Mouse (Mus musculus) T-helper 2 cell (primary cell): Measurements from ENCODE around the gene Lgmn.

Source experiments
- in situ Hi-C: fragments of 300-600 bp; cut with MboI, MseI; formaldehyde crosslinking; loops from one replicate; pipeline ENCODE4 v1.15.1; 2025; ENCODE audit warnings: high pct_unique_total_duplicates

Gene Lgmn

DNA sequence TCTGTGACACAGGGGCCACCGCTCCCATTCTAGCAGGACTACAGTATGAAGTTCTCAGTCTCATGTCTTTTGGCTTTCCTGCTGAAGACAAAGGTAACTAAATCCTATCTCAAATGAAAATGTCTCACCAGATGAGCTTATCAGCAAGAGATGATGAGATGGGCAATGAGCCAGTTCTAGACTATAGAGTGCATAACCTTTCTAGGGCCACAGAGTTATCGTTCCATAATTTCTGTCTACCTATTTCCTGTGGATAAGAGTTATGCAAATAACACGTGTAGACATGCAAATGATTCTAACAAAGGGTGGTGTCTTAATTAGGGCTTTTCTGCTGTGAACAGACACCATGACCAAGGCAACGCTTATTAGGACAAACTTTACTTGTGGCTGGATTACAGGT is 5.5 kb downstream of the Lgmn start:
- in situ Hi-C loops: no loop called here

DNA sequence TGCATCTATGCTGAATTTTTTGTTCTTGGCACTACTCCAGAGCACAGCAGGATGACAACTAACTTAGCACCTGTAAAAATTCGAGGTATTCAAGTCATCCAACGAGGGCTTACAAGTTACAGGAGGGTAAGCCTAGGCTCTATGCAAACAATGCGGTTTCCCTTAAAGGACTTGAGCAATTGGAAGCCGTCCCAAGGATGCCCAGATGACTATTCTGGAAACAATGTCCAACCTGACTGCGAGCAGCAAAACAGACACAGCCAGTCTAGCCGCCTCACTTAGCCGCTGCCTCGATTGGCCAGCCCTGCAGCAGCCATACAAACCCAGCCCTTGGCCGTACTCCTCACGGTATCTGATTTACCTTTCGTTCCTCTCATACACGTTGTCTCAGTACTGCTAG is 7.4 kb downstream of the Lgmn start:
- in situ Hi-C loops: no loop called here

DNA sequence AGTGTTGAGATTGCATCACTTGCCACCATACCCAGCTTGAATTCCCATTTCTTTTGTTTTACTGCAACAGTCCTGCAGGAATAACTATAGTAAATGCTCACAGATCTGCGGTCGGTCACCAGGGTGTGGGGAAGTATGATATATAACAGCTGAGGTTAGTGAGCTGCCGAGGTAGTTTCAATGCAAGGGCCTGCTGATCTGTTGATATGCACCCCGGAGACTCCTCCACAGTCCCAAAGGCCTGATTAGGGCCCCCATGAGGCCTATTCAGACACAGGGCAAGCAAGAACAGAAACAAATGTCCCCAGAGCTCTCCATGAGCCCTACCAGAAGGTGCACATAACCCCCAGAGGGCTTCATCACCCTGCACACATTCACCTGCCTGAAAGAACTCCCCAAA is 9.4 kb downstream of the Lgmn start:
- in situ Hi-C loops: no loop called here

DNA sequence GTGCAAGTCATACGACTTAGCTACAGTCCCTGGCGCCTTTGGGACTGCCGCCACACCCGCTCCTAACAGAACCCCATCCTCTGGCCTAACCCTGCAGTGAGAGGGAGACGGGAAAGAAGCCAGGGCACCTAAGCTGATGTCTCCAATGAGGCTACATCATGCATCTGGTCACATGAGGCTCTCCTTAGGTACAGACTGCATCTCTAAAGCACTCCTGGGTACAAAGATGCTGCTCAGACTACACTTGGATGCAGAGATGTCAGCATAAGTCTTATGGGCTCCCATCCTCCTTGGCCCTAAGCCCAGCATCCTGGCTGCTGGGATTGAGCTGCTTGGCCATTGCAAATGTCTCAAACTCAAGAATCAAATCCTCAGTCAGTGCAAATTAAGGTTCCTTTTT is 10.0 kb downstream of the Lgmn start:
- in situ Hi-C loops: no loop called here

DNA sequence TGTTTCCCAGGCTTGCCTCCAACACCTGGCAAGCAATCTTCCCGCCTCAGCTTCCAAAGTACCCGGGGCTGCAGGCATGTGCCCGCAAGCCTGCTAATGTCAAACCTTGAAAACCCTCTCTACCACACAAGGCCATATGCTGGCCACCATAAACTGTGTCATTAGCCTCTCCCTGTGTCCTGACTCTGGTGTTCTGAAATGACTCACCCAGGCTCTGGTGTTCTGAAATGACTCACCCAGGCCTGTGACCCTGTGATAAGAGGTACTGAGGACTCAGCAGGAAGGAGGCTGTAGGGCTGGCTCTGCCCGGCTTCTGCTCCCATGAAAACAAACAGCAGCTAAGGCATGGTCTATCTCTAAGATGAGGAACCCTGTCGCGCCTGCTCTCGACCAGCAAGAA is 13.3 kb downstream of the Lgmn start:
- in situ Hi-C loops: no loop called here

DNA sequence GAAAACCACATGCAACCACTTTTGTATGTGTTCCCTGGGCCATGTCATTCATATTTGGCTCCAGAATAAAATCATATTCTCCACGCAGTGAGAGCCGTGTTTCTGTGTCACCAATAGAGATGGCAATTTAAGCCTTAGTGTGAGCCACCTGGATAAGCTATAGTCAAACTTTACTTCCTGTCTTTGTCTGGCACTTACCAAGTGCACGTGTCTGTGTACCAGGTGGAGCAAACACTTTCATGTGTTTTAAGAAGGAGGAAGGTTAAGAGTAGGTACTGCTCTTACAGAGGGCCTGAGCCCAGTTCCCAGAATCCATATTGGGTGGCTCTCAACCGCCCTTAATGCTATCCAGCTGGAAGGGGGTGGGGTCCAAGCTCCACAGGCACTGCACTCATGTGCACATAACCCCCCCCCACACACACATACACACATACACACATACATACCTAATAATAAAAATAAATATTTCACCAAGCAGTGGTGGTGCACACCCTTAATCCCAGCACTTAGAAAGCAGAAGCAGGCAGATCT is 14.5 kb downstream of the Lgmn start:
- in situ Hi-C loops: no loop called here

DNA sequence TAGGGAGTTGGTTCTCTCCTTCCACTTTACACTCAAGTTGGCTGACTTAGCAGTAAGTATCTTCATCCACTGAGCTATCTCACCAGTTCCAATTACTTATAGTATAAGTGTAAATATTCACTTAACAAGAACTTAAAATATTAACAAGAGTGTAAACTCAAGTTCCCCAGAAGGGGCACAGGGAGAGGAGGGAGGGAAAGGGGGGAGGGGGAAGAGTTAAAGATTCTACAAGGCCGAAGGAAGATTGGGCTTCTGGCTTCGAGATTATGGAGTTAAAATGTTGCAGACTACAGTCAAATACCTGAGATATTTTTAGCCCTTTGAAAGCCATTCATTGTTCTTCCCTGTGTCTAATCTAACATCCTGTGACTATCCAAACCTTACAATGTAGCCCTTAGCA is 15.2 kb downstream of the Lgmn start:
- in situ Hi-C loops: no loop called here

DNA sequence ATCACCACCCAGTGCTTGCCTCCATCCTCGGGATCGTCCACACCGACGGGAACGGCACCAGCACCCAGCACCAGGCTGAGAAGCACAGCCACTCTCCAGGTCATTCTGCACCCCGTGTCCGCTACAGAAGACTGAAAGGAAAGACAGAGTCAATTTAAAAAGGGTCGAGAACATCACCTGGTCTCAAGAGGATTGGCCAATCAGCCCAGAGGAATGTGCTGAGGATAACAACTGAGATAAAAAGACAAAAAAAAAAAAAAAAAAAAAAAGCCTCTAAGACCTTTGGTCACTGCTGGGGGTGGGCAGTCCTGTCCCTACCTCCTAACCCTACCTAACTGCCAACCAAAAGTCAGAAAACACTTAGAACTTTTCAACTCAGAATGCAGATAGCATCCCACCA is 16.0 kb downstream of the Lgmn start:
- in situ Hi-C loops: no loop called here

DNA sequence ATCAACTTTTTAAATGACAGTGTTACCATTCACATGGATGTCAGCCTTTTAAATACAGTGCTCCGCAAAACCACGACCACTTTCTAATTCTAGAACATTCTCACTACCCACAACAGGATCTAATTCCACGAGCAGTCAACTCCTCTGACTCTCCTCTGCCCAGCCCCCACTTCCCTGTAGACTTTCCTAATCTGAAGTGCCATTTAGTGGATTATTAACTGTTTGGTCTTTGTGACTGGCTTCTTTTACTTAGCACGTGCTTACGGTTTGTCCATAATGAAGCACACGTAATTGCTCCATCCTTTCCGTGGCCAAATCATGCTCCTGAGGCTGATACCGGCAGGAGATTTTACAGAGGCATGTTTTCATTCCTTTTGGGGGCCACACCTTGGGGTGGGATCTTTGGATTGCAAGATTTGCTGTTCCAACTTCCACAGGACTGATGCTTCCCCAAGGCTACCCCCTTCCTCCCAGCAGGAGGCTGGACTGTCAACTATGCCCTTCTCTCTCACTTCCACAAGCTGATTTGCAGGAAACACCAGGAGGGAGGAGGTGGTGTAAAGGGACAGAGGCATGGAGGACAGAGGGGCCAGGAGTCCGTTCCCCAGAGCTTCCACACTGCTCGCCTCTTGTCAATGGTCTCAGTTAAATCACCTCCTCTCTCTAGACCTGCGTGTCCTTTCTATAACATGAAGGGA is 16.8 kb downstream of the Lgmn start:
- in situ Hi-C loops: no loop called here

DNA sequence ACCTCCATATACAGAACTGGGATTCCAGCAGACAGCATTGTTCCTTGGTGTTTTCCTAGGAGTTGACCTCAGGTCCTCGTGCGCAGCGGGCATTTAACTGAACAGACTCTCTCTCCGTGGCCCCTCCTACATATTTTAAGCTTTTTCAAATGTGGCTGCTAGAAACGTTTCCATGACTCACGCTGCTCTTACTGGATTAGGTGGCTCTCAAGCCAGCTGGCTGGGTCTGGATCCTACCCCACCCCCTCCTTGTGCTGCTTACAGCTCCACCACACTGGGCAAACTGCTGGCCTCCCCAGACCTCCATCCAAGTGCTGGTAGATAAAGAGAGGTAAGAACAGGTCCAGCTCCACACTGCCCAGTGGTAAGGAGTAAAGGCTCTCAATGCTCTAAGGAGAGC is 17.5 kb downstream of the Lgmn start:
- in situ Hi-C loops: no loop called here

DNA sequence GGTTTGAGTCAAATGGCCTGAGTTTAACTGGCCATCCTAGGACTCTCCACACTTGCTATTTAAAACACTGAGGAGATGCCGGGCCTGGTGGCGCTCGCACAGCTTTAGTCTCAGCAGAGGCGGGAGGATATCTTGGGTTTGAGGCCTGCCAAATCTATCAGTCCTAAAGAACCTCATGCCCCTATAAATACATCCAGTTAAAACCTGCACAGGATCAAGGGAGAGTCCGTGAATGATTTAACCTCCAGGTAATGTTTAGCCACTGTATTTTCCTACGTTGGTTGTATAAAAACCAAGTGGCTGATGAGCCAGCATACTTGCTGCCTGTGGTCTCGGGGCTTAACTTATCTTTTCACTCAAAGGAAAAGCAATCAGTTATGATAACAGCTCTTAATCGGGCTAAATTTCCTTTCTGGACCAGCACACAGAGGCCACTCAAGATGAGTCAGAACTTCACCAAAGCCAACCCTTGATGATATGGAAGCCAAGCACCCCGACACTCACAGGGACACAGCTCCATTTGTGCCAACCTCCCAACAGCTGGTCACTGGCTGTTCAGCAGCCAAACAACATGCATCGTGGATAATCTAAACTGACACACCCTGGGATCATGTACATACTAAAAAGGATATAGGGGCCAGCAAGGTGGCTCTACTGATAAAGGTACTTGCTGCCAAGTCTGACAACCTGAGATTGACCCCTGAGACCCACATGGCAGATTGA is 19.3 kb downstream of the Lgmn start:
- in situ Hi-C loops: no loop called here

DNA sequence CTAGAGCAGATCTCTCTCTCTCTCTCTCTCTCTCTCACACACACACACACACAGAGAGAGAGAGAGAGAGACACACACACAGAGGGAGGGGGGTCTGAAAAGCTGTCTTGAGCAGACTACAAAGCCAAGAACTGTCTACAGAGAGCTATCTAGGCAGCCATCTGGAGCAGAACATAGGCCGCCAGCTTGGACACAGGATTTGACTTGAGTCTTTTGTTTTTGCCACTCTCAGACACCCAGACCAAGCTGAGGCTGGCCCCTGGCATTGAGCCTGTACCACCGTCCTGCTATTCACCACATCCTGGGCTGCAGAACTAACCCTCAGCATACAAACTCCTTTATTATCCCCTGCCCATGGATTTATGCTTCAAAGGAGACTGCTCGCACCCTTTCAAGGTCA is 20.1 kb downstream of the Lgmn start:
- in situ Hi-C loops: no loop called here

DNA sequence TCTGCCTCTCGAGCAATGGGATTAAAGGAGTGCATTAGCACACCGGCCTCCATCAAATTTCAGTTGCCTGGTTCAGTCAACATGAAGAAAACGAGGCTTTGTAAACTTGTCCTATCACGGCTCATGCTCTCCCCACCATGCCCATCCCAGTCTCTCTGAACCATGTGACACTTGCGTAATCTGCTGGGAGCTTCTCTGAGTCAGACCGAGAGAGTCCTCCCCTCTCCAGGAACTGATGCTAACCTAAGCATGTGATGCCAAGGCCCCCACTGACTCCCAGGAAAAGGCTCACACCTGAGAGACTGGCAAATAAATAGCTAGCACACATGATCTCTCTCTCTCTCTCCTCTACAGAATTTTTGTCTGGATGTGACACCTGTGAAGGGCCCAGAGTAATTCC is 21.9 kb downstream of the Lgmn start:
- in situ Hi-C loops: no loop called here

DNA sequence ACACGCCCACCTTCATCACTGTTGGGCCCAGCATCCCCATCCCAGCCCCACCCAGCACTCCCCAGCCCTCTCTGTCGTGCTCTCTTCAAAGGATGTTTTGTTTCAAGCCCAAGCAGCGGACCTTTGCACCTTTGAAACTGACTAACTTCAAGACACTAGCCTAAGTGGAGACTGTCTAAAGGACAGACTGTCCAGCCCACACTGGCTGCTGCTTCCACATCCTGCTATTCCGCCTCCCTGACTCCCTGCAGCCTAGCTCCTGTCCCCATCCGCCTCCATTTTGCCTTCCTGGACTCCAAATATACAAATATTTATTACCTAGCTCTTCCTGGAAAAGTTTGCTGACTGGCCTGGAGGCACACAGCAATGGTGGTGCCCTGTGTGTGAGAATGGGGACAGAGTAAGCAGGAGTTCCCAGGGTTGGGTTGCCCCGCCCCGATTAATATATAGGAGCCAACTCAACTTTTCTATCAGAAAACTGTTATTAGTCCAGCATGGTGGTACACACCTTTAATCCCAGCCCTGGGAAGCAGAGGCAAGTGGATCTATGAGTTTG is 22.6 kb downstream of the Lgmn start:
- in situ Hi-C loops: no loop called here

DNA sequence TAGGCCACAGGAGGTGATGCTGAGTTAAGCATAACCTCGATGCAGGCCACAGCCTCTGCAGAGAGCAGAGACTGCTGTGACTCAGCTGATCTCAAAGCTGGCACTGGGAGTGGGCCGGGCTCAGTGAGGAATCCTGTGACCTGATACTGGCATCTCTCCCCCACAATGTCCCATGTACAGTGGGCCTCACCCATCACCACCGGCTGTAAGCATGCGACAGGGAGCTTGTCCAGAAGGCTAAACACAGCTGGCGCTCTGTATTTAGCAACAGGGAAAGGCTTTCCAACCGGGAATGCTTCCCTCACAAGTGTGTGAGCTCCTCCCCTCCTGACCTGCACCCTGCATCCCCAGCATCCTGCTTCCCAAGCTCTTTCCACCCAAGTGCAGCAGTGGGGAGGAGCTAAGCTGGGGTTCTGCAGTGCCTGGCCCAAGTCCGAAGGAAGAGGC is 23.2 kb downstream of the Lgmn start:
- in situ Hi-C loops: no loop called here

DNA sequence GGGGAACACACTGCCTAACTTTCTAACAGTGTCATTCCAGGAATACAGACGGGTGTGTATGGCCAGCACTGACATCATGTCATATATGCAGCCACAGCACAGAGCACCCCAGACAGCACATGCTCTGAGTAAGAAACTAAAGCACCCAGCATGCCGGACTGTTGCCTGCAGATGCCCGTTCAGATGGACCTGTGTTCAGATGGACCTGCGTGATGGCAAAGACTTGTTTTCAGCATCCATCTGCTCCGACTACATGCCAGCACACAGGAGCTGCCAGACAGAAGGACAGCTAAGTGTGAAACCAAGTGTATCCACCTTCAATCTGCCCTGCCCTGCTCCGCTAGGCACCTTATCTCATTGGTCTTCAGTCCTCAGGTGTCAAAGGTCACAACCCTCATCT is 24.9 kb downstream of the Lgmn start:
- in situ Hi-C loops: no loop called here

DNA sequence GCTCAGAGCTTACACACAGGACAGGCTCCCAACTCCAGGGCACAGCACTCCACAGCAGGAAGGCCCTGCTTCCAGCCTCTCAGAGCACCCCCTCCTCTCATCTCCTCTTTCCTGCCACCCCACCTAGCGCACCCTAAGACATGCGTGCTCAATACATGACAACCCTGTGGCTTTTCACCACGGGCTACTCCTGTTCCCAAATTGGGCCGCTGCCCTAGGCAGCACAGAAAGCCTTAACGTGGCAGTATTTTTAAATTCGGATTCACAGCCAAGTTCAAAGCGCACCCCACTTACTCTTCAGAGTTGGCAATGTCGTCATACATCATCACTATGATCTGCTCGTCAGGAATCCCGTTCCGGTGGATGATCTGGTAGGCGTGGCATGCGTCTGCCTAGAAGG is 26.4 kb downstream of the Lgmn start:
- in situ Hi-C loops: no loop called here

DNA sequence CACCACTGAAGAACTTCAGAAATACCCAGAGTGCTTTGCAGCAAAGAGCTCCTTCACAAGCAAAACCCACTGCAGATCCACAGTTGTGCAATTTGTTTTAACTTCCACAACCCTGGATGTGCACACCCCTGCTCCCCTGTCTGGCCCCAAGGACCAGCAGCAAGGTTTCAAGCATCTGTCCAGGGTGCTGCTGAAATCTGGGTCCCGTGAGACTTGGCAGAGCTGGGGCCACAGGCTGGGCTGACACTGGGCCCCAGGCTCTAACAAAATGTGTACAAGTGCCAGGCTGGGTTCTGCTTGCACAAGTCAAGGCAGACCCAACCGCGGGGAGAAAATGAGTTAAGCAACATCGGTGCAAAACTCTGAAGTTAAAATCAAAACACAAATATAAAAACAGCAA is 41.0 kb downstream of the Lgmn start:
- in situ Hi-C loops: no loop called here

DNA sequence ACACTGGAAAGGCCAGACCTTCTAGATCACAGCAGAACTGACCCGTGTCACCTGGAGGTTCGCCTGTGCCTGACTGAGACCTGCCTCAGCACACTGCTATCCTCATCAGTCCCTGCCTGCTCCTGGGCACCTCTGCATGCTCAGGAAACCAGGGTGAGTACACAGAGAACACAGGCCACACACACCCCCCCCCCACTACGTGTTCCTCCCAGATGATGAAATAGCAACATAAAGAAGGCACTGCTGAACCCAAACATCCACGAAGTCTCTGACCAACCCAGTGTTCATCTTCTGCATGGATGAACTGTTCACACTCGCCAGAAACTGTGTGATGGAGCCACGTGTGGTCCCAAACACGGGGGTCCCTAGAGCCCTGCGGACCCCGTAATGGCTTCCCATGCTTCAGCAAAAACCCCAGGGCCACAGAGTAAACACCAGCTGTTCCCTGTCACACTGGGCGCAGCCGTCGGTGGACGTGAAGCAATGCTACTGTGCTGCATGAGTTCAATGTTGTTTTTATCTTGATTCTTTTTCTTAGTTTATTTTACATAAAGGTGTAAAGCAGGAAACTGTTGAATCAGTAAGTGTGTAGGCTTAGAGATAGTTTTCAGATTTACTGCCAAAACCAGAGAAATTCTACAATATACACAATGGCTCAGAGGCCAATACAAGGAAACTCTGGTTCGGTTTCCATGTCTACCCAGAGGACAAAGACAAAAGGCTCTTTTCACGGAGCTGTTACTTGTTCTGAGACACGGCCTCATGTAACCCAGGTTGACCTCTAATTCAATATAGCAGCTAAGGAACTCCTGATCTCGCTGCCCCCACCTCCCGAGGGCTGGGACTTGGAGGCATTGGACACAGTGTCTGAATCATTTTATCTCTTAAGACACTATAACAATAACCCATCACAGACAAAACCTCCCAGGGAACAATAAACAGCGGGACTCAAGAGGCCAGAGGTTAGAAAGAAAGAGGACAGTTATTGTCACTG is 43.3 kb downstream of the Lgmn start:
- in situ Hi-C loops: no loop called here

DNA sequence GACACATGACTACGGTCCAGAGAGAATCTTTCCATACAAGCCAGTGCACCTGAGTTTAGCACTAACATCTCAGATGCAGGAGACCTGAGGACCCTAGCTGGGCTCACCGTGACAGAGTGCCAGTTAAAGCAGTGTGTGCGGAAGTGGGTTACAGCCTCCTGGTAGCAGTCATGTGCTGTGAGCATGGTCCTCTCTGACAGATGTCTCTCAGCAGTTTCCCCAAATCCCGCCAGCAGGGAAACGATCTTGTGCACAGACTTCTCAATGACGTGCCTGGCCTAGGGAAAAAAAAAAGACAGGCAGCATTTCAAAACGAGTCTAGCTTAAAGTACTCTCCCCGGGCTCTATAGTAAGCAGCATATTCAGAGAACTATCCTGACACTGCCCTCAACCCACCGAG is 44.1 kb downstream of the Lgmn start:
- in situ Hi-C loops: no loop called here

DNA sequence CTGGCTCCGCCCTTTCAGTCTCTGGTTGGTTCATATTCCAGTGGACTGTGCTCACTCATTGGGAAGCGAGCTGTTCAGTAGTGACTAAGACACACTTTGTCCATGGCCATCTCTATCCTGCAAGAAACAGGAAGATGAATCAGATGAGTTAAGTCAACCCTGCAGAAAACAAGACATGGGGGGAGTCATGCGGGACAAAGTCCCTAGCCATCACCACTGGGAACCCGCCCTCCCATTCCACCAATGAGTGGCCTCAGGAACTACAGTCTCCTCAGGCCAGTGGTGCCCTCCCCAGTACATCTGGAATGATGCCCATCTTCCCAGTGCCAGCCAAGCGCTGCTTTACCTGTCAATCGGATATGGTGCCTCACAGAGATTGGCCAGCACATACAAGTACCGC is 45.1 kb downstream of the Lgmn start:
- in situ Hi-C loops: loop anchor here (5.0 kb wide), 1 partner anchor 68 kb away; no protein-coding TSS in a partner anchor

DNA sequence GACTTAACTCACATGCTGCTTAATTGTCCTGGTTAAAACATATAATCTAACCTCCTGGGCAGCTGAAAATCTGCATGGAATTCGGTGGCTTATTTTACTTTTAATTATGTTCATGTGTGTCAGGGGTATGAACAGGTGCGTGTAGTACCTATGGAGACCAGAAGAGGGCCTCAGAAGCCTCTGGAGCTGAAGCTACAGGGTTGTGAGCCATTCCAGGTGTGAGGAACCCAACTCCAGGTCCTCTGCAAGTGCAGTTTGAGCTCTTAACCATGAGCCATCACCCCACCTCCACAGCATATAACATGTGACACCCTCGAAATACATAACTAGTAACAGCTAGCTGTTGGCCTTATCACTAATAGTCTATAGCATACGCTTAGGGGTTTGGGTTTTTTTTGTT is 47.6 kb downstream of the Lgmn start:
- in situ Hi-C loops: loop anchor here (5.0 kb wide), 1 partner anchor 70 kb away; no protein-coding TSS in a partner anchor
